Mouse (Mus musculus) lung, adult 2 months (tissue): ENCODE measurements at regions not wholly inside any gene's neighbourhood (a gene's known extent, or its start where the extent isn't known, plus 50 kb on each side); places are given as distances from the start of the nearest gene placed in this dataset.

Source experiments
- CTCF ChIP-seq: fragments of 200-500 bp; IDR thresholded peaks from 2 replicates; pipeline ENCODE4 v1.5.1; 2011; ENCODE audit warnings: mild to moderate bottlenecking, low read length, control low read depth; ENCODE audit not compliant: insufficient read depth
- POLR2A ChIP-seq: fragments of 200-500 bp; IDR thresholded peaks from 2 replicates; pipeline ENCODE4 v1.6.1; 2011; ENCODE audit warnings: low read depth, mild to moderate bottlenecking, control low read depth, low read length, borderline replicate concordance; ENCODE audit errors: extremely low read depth

DNA sequence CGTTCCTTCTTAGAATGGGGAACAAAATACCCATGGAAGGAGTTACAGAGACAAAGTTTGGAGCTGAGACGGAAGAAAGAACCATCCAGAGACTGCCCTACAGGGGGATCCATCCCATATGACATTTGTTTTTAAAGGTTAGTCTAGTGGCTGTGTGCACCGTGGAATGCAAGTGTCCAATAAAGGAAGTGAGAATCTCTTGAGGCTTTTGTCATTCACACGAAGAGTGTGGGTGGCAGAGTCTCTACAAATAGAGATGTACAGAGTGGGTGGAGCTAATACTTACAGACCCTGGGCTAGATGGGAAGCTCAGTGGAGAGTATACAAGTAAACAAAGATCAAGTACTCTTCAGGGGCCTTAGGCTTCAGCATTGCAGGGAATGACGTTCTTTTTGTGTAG, 314.2 kb upstream of the Slc24a5 start:
- TF ChIP-seq POLR2A (no peak), CTCF (no peak)
